Mouse (Mus musculus): Measurements from ENCODE around the gene Zp1. TPM values are rescaled to one million over a fixed set of nuclear protein-coding genes. Genes with fewer than 3 reads are reported as not detected.
A peak's percentile ranks its signal among the peaks of the same experiment; 100 is the strongest.

Gene Zp1
- polyA plus RNA-seq, 1 experiment from 2014 or later, result not detected

DNA sequence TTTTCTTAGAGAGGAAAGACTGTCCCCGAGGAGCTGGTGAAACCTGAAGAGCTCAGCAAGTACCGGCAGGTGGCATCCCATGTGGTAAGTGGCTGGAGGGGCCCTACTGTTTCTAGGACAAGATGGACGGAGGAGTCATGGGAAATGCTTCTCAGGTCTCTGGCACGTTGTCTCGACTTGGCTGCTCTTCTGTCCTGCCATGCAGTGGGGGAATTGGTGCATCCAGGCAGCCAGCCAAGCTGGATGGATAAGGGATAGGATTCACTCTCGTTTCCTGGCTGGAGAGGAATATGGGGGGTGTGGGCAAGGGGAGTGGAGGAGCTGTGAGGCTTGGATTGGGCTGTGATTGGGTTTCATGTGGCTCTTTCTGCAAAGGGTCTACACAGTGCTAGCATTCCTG is 20.1 kb downstream of the Zp1 start:
- H3K36me3 ChIP-seq (ENCODE audit: control insufficient read depth, insufficient read depth, low read length), result peaks cover 52% of the 10 kb centered on the region
- H3K4me3 ChIP-seq (ENCODE audit: low read depth, low read length), result no peak overlapping the region
- H3K9me3 ChIP-seq (replicated peaks; ENCODE audit: control insufficient read depth, low read length), result no peaks in the 10 kb centered on the region
- no peaks in the 10 kb centered on the region for H3K27me3 ChIP-seq (ENCODE audit: control insufficient read depth, insufficient read depth, low read length)
- peaks cover 12% of the 10 kb centered on the region for H3K4me1 ChIP-seq (ENCODE audit: control insufficient read depth, insufficient read depth, low read length)
- no peak overlapping the region for H3K9ac ChIP-seq (ENCODE audit: low read depth, low read length)
- no peak overlapping the region for H3K27ac ChIP-seq (ENCODE audit: low read depth, low read length)
- no peak for ATAC-seq (replicated peaks; ENCODE audit: insufficient number of reproducible peaks, low FRiP score, low TSS enrichment)
- whole genome bisulfite sequencing (ENCODE audit: insufficient replicate concordance), result 77% methylated on average over 6 of the region's 6 CpGs
- no peak overlapping the region for H3K4me2 ChIP-seq

DNA sequence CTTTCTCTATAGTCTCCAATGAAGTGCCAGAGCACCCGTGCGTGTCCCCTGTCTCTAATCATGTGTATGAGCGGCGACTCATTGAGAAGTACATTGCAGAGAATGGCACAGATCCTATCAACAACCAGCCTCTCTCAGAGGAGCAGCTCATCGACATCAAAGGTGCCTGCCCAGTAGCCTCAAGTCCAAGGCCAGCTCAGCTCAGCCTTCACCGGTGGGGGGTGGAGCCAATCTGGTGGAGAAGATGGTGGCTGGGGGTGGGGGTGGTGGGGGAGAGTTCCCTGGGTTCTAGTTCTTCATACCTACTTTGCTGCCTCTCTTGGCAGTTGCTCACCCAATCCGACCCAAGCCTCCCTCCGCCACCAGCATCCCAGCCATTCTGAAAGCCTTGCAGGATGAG is 22.9 kb downstream of the Zp1 start:
- H3K4me3 ChIP-seq (ENCODE audit: low read depth, low read length), result no peak overlapping the region
- peaks cover 37% of the 10 kb centered on the region for H3K36me3 ChIP-seq (ENCODE audit: control insufficient read depth, insufficient read depth, low read length)
- no peak for ATAC-seq (replicated peaks; ENCODE audit: insufficient number of reproducible peaks, low FRiP score, low TSS enrichment)
- no peak overlapping the region for H3K9ac ChIP-seq (ENCODE audit: low read depth, low read length)
- H3K9me3 ChIP-seq (replicated peaks; ENCODE audit: control insufficient read depth, low read length), result no peaks in the 10 kb centered on the region
- peak overlapping the region; percentile 86; the same call in 1 of the 2 replicates for H3K4me2 ChIP-seq
- peaks cover 9% of the 10 kb centered on the region for H3K4me1 ChIP-seq (ENCODE audit: control insufficient read depth, insufficient read depth, low read length)
- no peak overlapping the region for H3K27ac ChIP-seq (ENCODE audit: low read depth, low read length)
- H3K27me3 ChIP-seq (ENCODE audit: control insufficient read depth, insufficient read depth, low read length), result no peaks in the 10 kb centered on the region
- WGBS (ENCODE audit: insufficient replicate concordance), result 84% methylated on average over 8 of the region's 8 CpGs

DNA sequence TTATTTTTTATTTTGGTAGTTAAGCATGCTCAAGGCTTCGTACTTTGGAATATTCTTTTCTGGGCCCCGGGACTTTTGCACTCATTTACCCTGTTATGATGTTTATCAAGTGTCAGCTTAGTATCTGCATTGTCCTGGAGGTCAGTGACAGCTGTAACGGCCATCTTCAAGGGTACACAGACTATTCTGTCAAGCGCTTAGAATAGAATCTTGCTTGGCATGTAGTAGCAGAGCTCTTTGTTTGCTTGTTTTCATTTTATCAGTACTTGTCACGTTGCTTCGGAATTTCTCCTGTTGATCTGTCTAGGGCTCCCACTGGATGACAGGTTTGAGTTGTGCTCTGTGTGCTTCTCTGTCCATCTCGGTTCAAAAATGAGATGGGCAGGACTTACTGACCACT is 23.6 kb downstream of the Zp1 start:
- H3K9me3 ChIP-seq (replicated peaks; ENCODE audit: control insufficient read depth, low read length), result no peaks in the 10 kb centered on the region

DNA sequence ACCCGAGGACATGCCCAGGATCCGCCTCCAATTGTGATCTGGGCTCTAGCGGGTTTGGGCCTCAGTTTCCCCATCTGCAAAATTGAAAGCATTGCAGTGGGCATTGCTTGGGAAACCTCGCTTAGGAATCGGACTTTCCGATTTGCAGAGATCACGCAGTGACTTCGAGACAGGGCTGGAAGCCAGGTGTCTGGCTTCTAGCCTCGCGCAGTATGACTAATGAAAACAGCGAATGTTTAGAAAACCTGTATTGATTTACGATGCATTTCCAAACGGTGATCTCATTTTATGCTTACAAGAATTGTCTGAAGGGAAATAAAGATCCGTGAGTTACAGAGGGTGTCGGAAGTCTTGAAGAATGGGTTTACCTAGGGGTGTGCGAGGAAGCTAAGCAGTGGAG is 24.7 kb downstream of the Zp1 start:
- 2% methylated on average over 16 of the region's 16 CpGs for WGBS (ENCODE audit: insufficient replicate concordance)
- peak overlapping the region; percentile 86 for H3K4me2 ChIP-seq
- H3K36me3 ChIP-seq (ENCODE audit: control insufficient read depth, insufficient read depth, low read length), result peaks cover 23% of the 10 kb centered on the region
- no peak for ATAC-seq (replicated peaks; ENCODE audit: insufficient number of reproducible peaks, low FRiP score, low TSS enrichment)
- H3K9ac ChIP-seq (ENCODE audit: low read depth, low read length), result peak overlapping the region; percentile 97
- no peaks in the 10 kb centered on the region for H3K9me3 ChIP-seq (replicated peaks; ENCODE audit: control insufficient read depth, low read length)
- H3K4me3 ChIP-seq (ENCODE audit: low read depth, low read length), result peak overlapping the region; percentile 91
- H3K27me3 ChIP-seq (ENCODE audit: control insufficient read depth, insufficient read depth, low read length), result no peaks in the 10 kb centered on the region
- H3K27ac ChIP-seq (ENCODE audit: low read depth, low read length), result peak overlapping the region; percentile 92
- peaks cover 9% of the 10 kb centered on the region for H3K4me1 ChIP-seq (ENCODE audit: control insufficient read depth, insufficient read depth, low read length)

More for the DNA sequence above, 23.6 kb downstream of the Zp1 start:
- peak overlapping the region; percentile 86 for H3K4me2 ChIP-seq
- H3K9ac ChIP-seq (ENCODE audit: low read depth, low read length), result peak overlapping the region; percentile 97
- H3K4me3 ChIP-seq (ENCODE audit: low read depth, low read length), result peak overlapping the region; percentile 91
- no peaks in the 10 kb centered on the region for H3K27me3 ChIP-seq (ENCODE audit: control insufficient read depth, insufficient read depth, low read length)
- H3K4me1 ChIP-seq (ENCODE audit: control insufficient read depth, insufficient read depth, low read length), result peaks cover 9% of the 10 kb centered on the region
- peak overlapping the region; percentile 18; the same call in 1 of the 2 replicates for H3K27ac ChIP-seq (ENCODE audit: low read depth, low read length)
- H3K36me3 ChIP-seq (ENCODE audit: control insufficient read depth, insufficient read depth, low read length), result peaks cover 30% of the 10 kb centered on the region
- no peak for ATAC-seq (replicated peaks; ENCODE audit: insufficient number of reproducible peaks, low FRiP score, low TSS enrichment)
- WGBS (ENCODE audit: insufficient replicate concordance), result 37% methylated on average over 7 of the region's 7 CpGs

DNA sequence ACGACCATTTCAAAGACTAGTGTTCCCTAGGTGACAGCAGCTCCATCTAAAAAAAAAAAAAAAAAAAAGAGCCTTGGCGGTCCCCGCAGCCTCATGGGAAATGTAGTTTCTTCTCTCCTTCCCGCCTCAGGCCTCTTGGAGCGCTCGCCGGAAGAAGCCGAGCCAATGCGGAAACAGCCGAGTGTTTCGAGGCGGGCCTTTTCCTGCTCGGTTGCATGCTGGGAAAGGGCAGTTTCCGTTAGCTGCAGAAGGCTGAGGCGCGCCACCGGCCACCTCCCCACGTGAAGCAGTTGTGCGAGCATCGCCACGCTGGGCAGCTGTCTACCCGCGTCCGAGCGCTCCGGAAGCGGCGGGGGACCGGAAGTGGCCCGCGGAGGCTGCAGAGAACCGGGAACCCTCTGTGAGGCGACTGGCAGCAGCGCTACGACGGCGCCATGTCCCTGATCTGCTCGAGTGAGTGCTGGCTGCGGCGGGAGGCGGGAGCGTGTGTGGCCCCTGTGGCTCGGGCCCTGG is 25.4 kb downstream of the Zp1 start, which contains the start of gene Prpf19:
Prpf19 (plus strand) TSS at position 216 of the 513 bp plus-strand sequence.
- peak within 1 kb of the TSS; percentile 92 for H3K27ac ChIP-seq (ENCODE audit: low read depth, low read length)
- peaks cover 17% of the 10 kb centered on the region for H3K36me3 ChIP-seq (ENCODE audit: control insufficient read depth, insufficient read depth, low read length)
- WGBS (ENCODE audit: insufficient replicate concordance), result 0% methylated on average over 43 of the region's 43 CpGs
- peak within 1 kb of the TSS; percentile 97 for H3K9ac ChIP-seq (ENCODE audit: low read depth, low read length)
- H3K27me3 ChIP-seq (ENCODE audit: control insufficient read depth, insufficient read depth, low read length), result no peaks in the 10 kb centered on the region
- no peaks in the 10 kb centered on the region for H3K9me3 ChIP-seq (replicated peaks; ENCODE audit: control insufficient read depth, low read length)
- peaks cover 9% of the 10 kb centered on the region for H3K4me1 ChIP-seq (ENCODE audit: control insufficient read depth, insufficient read depth, low read length)
- H3K4me3 ChIP-seq (ENCODE audit: low read depth, low read length), result peak within 1 kb of the TSS; percentile 91
- ATAC-seq (replicated peaks; ENCODE audit: insufficient number of reproducible peaks, low FRiP score, low TSS enrichment), result peak; percentile 87
- peak within 1 kb of the TSS; percentile 86 for H3K4me2 ChIP-seq

DNA sequence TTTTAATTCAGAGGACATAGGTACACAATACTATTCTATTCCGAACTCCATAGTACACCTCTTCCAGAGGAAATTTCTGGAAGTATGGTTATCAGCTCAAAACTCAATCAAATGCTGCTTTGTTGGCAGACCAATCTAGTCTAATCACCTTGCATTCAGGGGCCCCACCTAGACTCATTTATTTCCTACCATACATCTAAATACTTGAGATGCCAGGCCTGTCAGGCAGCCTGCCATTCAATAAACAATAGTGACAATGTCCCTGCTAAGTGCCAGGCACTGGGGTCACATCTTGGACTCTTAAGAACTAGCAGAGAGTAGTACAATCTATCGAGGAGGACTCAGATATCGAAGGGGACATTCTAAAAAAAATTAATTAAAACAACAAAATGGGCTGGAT is 28.2 kb downstream of the Zp1 start:
- H3K27me3 ChIP-seq (ENCODE audit: control insufficient read depth, insufficient read depth, low read length), result no peaks in the 10 kb centered on the region
- no peak overlapping the region for H3K9ac ChIP-seq (ENCODE audit: low read depth, low read length)
- peaks cover 8% of the 10 kb centered on the region for H3K4me1 ChIP-seq (ENCODE audit: control insufficient read depth, insufficient read depth, low read length)
- 87% methylated on average over 3 of the region's 3 CpGs for WGBS (ENCODE audit: insufficient replicate concordance)
- no peak overlapping the region for H3K27ac ChIP-seq (ENCODE audit: low read depth, low read length)
- no peaks in the 10 kb centered on the region for H3K36me3 ChIP-seq (ENCODE audit: control insufficient read depth, insufficient read depth, low read length)
- no peak overlapping the region for H3K4me3 ChIP-seq (ENCODE audit: low read depth, low read length)
- ATAC-seq (replicated peaks; ENCODE audit: insufficient number of reproducible peaks, low FRiP score, low TSS enrichment), result no peak
- H3K4me2 ChIP-seq, result no peak overlapping the region
- no peaks in the 10 kb centered on the region for H3K9me3 ChIP-seq (replicated peaks; ENCODE audit: control insufficient read depth, low read length)

DNA sequence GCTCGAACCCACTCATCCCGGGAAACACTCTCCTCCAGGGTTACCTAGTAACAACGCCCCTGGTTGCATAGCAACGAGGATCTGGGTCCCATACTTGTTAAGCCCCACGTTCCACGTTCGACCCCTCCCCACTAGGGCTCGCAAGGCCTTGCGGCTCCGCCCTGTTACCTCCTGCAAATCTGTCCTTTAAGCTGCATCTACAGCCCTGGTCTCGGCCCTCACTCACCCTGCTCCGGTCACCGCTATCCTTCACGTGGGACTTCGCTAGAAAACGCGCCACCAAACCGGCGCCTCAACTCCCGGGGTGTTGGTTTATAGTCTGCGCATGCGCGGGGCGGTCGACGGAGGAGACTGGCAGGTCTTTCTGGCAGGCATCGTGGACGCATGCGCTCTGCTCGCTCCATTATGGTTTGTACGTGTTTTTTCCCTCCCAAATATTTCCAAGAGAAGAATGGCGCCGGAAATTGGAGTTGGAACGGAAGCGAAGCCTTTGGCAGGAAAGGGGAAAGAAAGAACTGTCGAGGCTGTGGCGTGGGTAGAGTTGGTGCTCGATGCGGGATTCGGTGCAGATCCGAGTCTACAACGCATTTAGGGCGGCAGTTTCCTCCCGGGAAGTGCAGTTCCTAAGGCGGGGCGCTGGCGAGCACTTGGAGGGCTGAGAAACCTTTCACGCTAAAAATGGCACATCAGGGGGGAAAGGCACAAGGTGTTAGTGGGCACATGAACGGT is 38.8 kb downstream of the Zp1 start, which contains the start of gene Tmem109:
Tmem109 (minus strand) TSS at position 576 of the 729 bp plus-strand sequence.
- peak within 1 kb of the TSS; percentile 91 for H3K27ac ChIP-seq (ENCODE audit: low read depth, low read length)
- H3K9me3 ChIP-seq (replicated peaks; ENCODE audit: control insufficient read depth, low read length), result no peaks in the 10 kb centered on the region
- peak within 1 kb of the TSS; percentile 51 for H3K4me3 ChIP-seq (ENCODE audit: low read depth, low read length)
- under 1% methylated on average over 49 of the region's 49 CpGs for WGBS (ENCODE audit: insufficient replicate concordance)
- peaks cover 11% of the 10 kb centered on the region for H3K4me1 ChIP-seq (ENCODE audit: control insufficient read depth, insufficient read depth, low read length)
- ATAC-seq (replicated peaks; ENCODE audit: insufficient number of reproducible peaks, low FRiP score, low TSS enrichment), result peak; percentile 86
- no peaks in the 10 kb centered on the region for H3K36me3 ChIP-seq (ENCODE audit: control insufficient read depth, insufficient read depth, low read length)
- H3K4me2 ChIP-seq, result peak within 1 kb of the TSS; percentile 95
- H3K27me3 ChIP-seq (ENCODE audit: control insufficient read depth, insufficient read depth, low read length), result no peaks in the 10 kb centered on the region
- peak within 1 kb of the TSS; percentile 80 for H3K9ac ChIP-seq (ENCODE audit: low read depth, low read length)

DNA sequence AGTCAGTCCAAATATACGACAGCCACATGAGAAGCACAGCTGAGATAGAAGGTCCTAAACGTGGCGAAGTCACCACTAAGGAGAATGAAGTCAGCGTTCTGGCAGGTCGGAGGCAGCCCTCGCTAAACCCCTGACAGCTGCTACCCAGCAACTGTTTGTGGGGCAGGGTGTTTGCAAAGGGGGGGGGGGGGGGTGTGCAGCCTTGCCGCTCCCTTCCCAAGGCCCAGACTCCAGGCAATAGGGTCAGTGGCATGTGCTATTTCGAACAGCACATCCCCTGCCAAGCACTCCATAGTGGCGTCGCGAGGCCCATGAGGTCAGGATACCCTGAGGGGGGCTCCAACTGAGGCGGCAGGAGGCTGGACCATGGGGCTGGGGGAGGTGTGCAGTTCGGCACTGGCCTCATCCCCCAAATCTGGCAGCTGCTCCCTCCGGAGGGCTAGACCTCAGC is 39.4 kb downstream of the Zp1 start:
- Histone ChIP-seq H3K9ac (ENCODE audit: low read depth, low read length) (peak overlapping the region; percentile 80), H3K27me3 (ENCODE audit: control insufficient read depth, insufficient read depth, low read length) (no peaks in the 10 kb centered on the region), H3K36me3 (ENCODE audit: control insufficient read depth, insufficient read depth, low read length) (no peaks in the 10 kb centered on the region), H3K4me1 (ENCODE audit: control insufficient read depth, insufficient read depth, low read length) (peaks cover 11% of the 10 kb centered on the region), H3K9me3 (replicated peaks; ENCODE audit: control insufficient read depth, low read length) (no peaks in the 10 kb centered on the region), H3K27ac (ENCODE audit: low read depth, low read length) (peak overlapping the region; percentile 91; the same call in 1 of the 2 replicates), H3K4me3 (ENCODE audit: low read depth, low read length) (peak overlapping the region; percentile 51), H3K4me2 (peak overlapping the region; percentile 95)
- 4% methylated on average over 14 of the region's 14 CpGs for WGBS (ENCODE audit: insufficient replicate concordance)
- peak; percentile 70 for ATAC-seq (replicated peaks; ENCODE audit: insufficient number of reproducible peaks, low FRiP score, low TSS enrichment)
